Mouse (Mus musculus) layer of hippocampus, postnatal 25 days (tissue): ENCODE measurements around the gene Pidd1. TPM values are rescaled to one million over a fixed set of nuclear protein-coding genes. Genes with fewer than 3 reads are reported as not detected.
A peak's percentile ranks its signal among the peaks of the same experiment; 100 is the strongest.
"Not testable (repeated sequence)": the region's sequence is repeated elsewhere in the genome, so short reads cannot be mapped to it uniquely, and the experiment has no call there.

Experiments used
- DNase-seq, 2 experiments: peaks; one replicate each; pipeline ENCODE4 v3.0.0; 2022; ENCODE audit warnings: mixed read lengths in 2 of 2, low spot score in 1 of 2; ENCODE audit errors: extremely low spot score in 1 of 2
- total RNA-seq, 2 experiments: library from RNA; stranded (reverse); gene quantifications; 2 replicates each; pipeline ENCODE4 v1.2.3; 2021

Gene Pidd1
- total RNA-seq, 2 experiments from 2014 or later: 0.84 to 2.2 TPM

- no peak for DNase-seq
Observed at GRCm38 (mm10) chr7:141423811-141424210, 20.0 kb downstream of the Pidd1 start.

- no peak for DNase-seq
Observed at GRCm38 (mm10) chr7:141420030-141420702, 23.7 kb downstream of the Pidd1 start.

GRCm38 (mm10) chr7:141418970-141419369 is 24.9 kb downstream of the Pidd1 start:
- peak in 1 of 2 experiments; percentile 67 for DNase-seq

- no peak for DNase-seq
Observed at GRCm38 (mm10) chr7:141417731-141418681, 25.8 kb downstream of the Pidd1 start.

- DNase-seq: no peak
Observed at GRCm38 (mm10) chr7:141416144-141416841, 27.5 kb downstream of the Pidd1 start.

GRCm38 (mm10) chr7:141413809-141414584 is 29.8 kb downstream of the Pidd1 start, which contains the start of gene Gatd1:
Gene Gatd1, minus strand, starts transcription at chr7:141414136.
- DNase-seq: peak; percentile 94 to 99

- no peak for DNase-seq
Observed at GRCm38 (mm10) chr7:141413331-141413730, 30.5 kb downstream of the Pidd1 start.

- no peak for DNase-seq
Observed at GRCm38 (mm10) chr7:141411667-141412066, 32.2 kb downstream of the Pidd1 start.

- DNase-seq: no peak
Observed at GRCm38 (mm10) chr7:141410631-141411030, 33.2 kb downstream of the Pidd1 start.

GRCm38 (mm10) chr7:141408833-141409232 is 35.0 kb downstream of the Pidd1 start:
- DNase-seq: peak; percentile 81 to 89

- DNase-seq: not testable (repeated sequence)
Observed at GRCm38 (mm10) chr7:141407670-141408069, 36.2 kb downstream of the Pidd1 start.

- DNase-seq: no peak
Observed at GRCm38 (mm10) chr7:141405466-141405865, 38.4 kb downstream of the Pidd1 start.

GRCm38 (mm10) chr7:141403305-141403704 is 40.5 kb downstream of the Pidd1 start:
- peak in 1 of 2 experiments; percentile 54 for DNase-seq

GRCm38 (mm10) chr7:141395348-141395747 is 48.5 kb downstream of the Pidd1 start:
- no peak for DNase-seq

GRCm38 (mm10) chr7:141394771-141395170 is 49.1 kb downstream of the Pidd1 start:
- DNase-seq: peak; percentile 47 to 67

- DNase-seq: no peak
Observed at GRCm38 (mm10) chr7:141394158-141394557, 49.7 kb downstream of the Pidd1 start.

GRCm38 (mm10) chr7:141392552-141393222 is 51.1 kb downstream of the Pidd1 start:
- DNase-seq: no peak

GRCm38 (mm10) chr7:141391625-141392551 is 51.9 kb downstream of the Pidd1 start, which contains the start of gene Taldo1:
Gene Taldo1, plus strand, starts transcription at chr7:141392199.
- peak; percentile 89 to 92 for DNase-seq
